In genomic region chr4:122892157-122892556, GRCm38 (mm10) we compare ENCODE assay signal across 9 mouse cellular contexts. TPM values are rescaled to one million over a fixed set of nuclear protein-coding genes. Genes with fewer than 3 reads are reported as not detected.
DNase-seq lines count a peak whose midpoint lies in the region; ATAC-seq and TF ChIP-seq lines count a peak whose summit lies in the region.
"Had no signal": no experiment of that assay in that cellular context is flagged by ENCODE, and none has a peak within 500 bp of the region (broad histone marks: within the 10 kb centered on the region; RNA-seq: fewer than 3 reads in every experiment).

No protein-coding gene starts in this region.

- DNase-seq in heart, embryonic 10.5 days (ENCODE audit: low spot score), result no peak
- DNase-seq in spleen, adult 2 months (ENCODE audit: low read depth in 1 of 2, low spot score in 2 of 2), result no peak
- no peak for DNase-seq in spleen, postnatal 14 days (ENCODE audit: low spot score in 2 of 2)
- DNase-seq in liver, adult 2 months (ENCODE audit: extremely low read depth, low read depth, low spot score), result peak; percentile 45
- no peak for DNase-seq in adrenal gland, postnatal 14 days
- no peak for DNase-seq in embryo, embryonic 9.5 days (ENCODE audit: extremely low spot score)

- no peak overlapping the region for H3K9ac ChIP-seq in heart, embryonic 15.5 days
- no peak overlapping the region for H3K9ac ChIP-seq in liver, adult 2 months (ENCODE audit: low read depth, low read length)

- no peaks in the 10 kb centered on the region for H3K36me3 ChIP-seq in heart, embryonic 15.5 days
- H3K36me3 ChIP-seq in heart, embryonic 10.5 days, result no peaks in the 10 kb centered on the region
- no peaks in the 10 kb centered on the region for H3K36me3 ChIP-seq in spleen, adult 2 months (ENCODE audit: control insufficient read depth, insufficient read depth, low read length)
- H3K36me3 ChIP-seq in liver, adult 2 months (ENCODE audit: control insufficient read depth, insufficient read depth, low read length), result no peaks in the 10 kb centered on the region

- H3K79me2 ChIP-seq in liver, adult 2 months (ENCODE audit: control insufficient read depth, insufficient read depth, low read length), result no peaks in the 10 kb centered on the region

- no peak for TF ChIP-seq POLR2A in spleen, adult 2 months (IDR thresholded peaks at IDR 0.05; ENCODE audit: low read depth, low read length)
- TF ChIP-seq POLR2A in liver, adult 2 months (IDR thresholded peaks at IDR 0.05; ENCODE audit: extremely low read depth, insufficient read depth, low read length), result no peak

- no peak overlapping the region for H3K4me3 ChIP-seq in heart, embryonic 15.5 days
- no peak overlapping the region for H3K4me3 ChIP-seq in heart, embryonic 10.5 days
- H3K4me3 ChIP-seq in spleen, adult 2 months (ENCODE audit: extremely low read depth, insufficient read depth, insufficient read length), result no peak overlapping the region
- no peak overlapping the region for H3K4me3 ChIP-seq in liver, adult 2 months (ENCODE audit: insufficient read depth, low read depth, low read length)

- no peak for ATAC-seq in heart, embryonic 15.5 days (replicated peaks; ENCODE audit: insufficient number of reproducible peaks, insufficient read depth, low FRiP score, low read depth)
- ATAC-seq in neutrophil, adult 5-6 weeks (ENCODE audit: extremely low read depth, insufficient number of reproducible peaks, low FRiP score, poor library complexity, severe bottlenecking), result peak; percentile 47; the same call in 1 of the 2 replicates
- ATAC-seq: inflammation-experienced regulatory T-cells, adult 6 months had no signal

- no peak overlapping the region for H3K4me2 ChIP-seq in heart, embryonic 15.5 days

- no peaks in the 10 kb centered on the region for H3K27me3 ChIP-seq in heart, embryonic 15.5 days
- H3K27me3 ChIP-seq in heart, embryonic 10.5 days (ENCODE audit: insufficient read depth, poor library complexity, severe bottlenecking), result no peaks in the 10 kb centered on the region
- H3K27me3 ChIP-seq in spleen, adult 2 months (ENCODE audit: control insufficient read depth, insufficient read depth, low read length), result no peaks in the 10 kb centered on the region
- H3K27me3 ChIP-seq in liver, adult 2 months (ENCODE audit: control insufficient read depth, insufficient read depth, low read length), result no peaks in the 10 kb centered on the region

- H3K9me3 ChIP-seq in heart, embryonic 15.5 days (replicated peaks), result no peaks in the 10 kb centered on the region
- H3K9me3 ChIP-seq in heart, embryonic 10.5 days, result no peaks in the 10 kb centered on the region

- peaks cover 15% of the 10 kb centered on the region for H3K4me1 ChIP-seq in heart, embryonic 15.5 days (replicated peaks)
- peaks cover 7% of the 10 kb centered on the region for H3K4me1 ChIP-seq in heart, embryonic 10.5 days
- H3K4me1 ChIP-seq in spleen, adult 2 months (ENCODE audit: control insufficient read depth, insufficient read depth, insufficient read length), result peaks cover 4% of the 10 kb centered on the region; the same call in 1 of the 2 replicates
- H3K4me1 ChIP-seq in liver, adult 2 months (ENCODE audit: control insufficient read depth, insufficient read depth, low read length), result no peaks in the 10 kb centered on the region

- peak overlapping the region; percentile 55 for H3K27ac ChIP-seq in heart, embryonic 15.5 days
- H3K27ac ChIP-seq in heart, embryonic 10.5 days, result no peak overlapping the region
- peak overlapping the region; percentile 41 for H3K27ac ChIP-seq in spleen, adult 2 months (ENCODE audit: insufficient read depth, low read length)
- H3K27ac ChIP-seq in liver, adult 2 months (replicated peaks; ENCODE audit: insufficient read depth, low read depth, low read length), result 0 out of 2 replicates have a peak overlapping the region, but pooled peaks have one; percentile 12

- no peak for TF ChIP-seq CTCF in spleen, adult 2 months (IDR thresholded peaks at IDR 0.05; ENCODE audit: extremely low read depth, insufficient read depth, insufficient read length, insufficient replicate concordance)
- TF ChIP-seq CTCF in liver, adult 2 months (IDR thresholded peaks at IDR 0.05; ENCODE audit: low read depth, low read length), result no peak

- WGBS in heart, embryonic 15.5 days, result 61% methylated on average over 5 of the region's 5 CpGs
- WGBS in heart, embryonic 10.5 days, result 58% methylated on average over 5 of the region's 5 CpGs
- 11% methylated on average over 5 of the region's 5 CpGs for WGBS in spleen, adult 2 months
- WGBS in liver, adult 2 months, result 68% methylated on average over 5 of the region's 5 CpGs

RNA-seq across cellular contexts. Expression of gene Cap1, which starts 6.3 kb away (rescaled TPM):
- 41.4 and 51.0 TPM in 2 replicates for polyA plus RNA-seq in heart, embryonic 15.5 days (2015; fragmentation: Nextera tagmentation; extraction: Ambion mirVana)
- 21.7 and 56.6 TPM in 2 replicates for polyA plus RNA-seq in heart, embryonic 10.5 days (2016; fragmentation: Nextera tagmentation; extraction: Ambion mirVana)
- polyA plus RNA-seq in spleen, adult 2 months (2012; rRNA removed), result 108 and 116 TPM in 2 replicates
- 52.6 and 55.7 TPM in 2 replicates for total RNA-seq in liver, adult 2 months (2014; rRNA removed)
- polyA plus RNA-seq in liver, adult 2 months (2012; rRNA removed), result 33.7 and 38.2 TPM in 2 replicates
- 707 and 737 TPM in 2 replicates for total RNA-seq in neutrophil, adult 5-6 weeks (2017)
- 125 and 139 TPM in 2 replicates for total RNA-seq in adrenal gland, postnatal 14 days (2021)

RNA-seq across cellular contexts. Expression of gene Ppt1, which starts 56.1 kb away (rescaled TPM):
- 57.9 and 80.6 TPM in 2 replicates for polyA plus RNA-seq in heart, embryonic 15.5 days (2015; fragmentation: Nextera tagmentation; extraction: Ambion mirVana)
- polyA plus RNA-seq in heart, embryonic 10.5 days (2016; fragmentation: Nextera tagmentation; extraction: Ambion mirVana), result 55.0 and 64.3 TPM in 2 replicates
- polyA plus RNA-seq in spleen, adult 2 months (2012; rRNA removed), result 31.6 and 44.3 TPM in 2 replicates
- total RNA-seq in liver, adult 2 months (2014; rRNA removed), result 16.6 and 18.7 TPM in 2 replicates
- polyA plus RNA-seq in liver, adult 2 months (2012; rRNA removed), result 14.1 and 15.3 TPM in 2 replicates
- total RNA-seq in neutrophil, adult 5-6 weeks (2017), result 219 and 220 TPM in 2 replicates
- total RNA-seq in adrenal gland, postnatal 14 days (2021), result 48.6 and 55.9 TPM in 2 replicates
